Mouse (Mus musculus) brain, adult 2 months (tissue): ENCODE measurements around the gene Gm37240.
"Not testable (repeated sequence)": the region's sequence is repeated elsewhere in the genome, so short reads cannot be mapped to it uniquely, and the experiment has no call there.

Experiments used
- DNase-seq: peaks from one replicate; pipeline ENCODE4 v3.0.0; 2011; ENCODE audit warnings: low read depth, low spot score

Gm37240 gene

GRCm38 (mm10) chr3:84685662-84686293, 1201.5 kb downstream of the Gm37240 start:
- DNase-seq, result no peak

DNA sequence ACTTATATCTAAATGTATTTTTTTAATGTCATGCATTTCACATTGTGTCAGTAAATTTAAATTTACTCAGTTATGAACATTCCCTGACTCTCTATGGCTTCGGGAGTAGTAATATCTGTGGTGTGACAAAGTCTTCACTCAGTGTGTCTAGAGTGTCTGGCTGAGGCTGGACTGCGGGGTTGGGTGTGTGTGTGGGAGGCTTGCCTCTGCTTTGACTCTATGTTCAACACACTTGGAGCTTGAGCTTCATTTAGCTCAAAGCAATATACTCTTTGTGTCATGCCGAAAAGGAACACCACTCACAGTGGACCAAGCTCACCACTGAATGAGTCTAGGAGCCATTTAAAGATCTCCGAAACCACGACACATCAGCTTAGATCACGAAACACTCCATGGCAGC, 1203.5 kb downstream of the Gm37240 start:
- DNase-seq, result no peak

- DNase-seq, result no peak
Measured at GRCm38 (mm10) chr3:84681699-84682098, 1205.6 kb downstream of the Gm37240 start.

DNA sequence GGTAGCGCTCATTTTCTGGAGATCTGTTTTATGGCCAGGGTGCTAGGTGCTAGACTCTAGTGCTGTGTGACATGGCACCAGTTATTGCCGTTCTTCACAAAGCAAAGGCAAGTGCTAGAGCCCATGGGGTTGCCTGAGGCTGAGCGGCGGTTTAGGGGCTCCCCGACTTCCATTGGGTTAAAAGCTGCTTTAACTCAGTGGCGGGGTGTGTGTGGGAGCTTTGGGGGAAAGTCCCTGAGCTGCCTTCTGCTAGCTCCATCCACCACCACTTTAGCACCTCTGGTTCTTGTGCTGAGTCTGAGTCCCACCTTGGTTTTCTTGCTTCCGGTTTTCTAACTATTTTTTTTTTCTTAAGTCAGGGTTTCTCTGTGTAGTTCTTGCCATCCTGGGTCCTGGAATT, 1207.3 kb downstream of the Gm37240 start:
- no peak for DNase-seq

DNA sequence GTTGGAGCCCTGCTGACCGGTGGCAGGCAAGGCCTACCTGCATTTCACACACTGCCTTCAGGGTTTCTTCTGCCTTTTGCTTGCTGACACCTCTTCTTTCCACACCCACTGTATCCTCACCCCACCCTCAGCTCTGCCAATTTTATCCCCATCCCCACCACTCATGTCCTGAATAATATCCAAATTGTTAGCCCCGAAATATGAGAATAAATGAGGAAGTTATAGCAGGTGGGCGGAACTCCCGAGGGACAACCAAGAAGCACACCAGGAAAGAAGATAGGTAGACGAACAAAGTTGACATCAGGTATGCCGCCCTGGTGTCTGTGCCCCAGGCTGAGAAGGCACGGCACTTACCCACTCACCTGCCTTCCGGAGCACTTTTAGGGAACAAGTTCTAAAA, 1207.8 kb downstream of the Gm37240 start:
- DNase-seq, result no peak

DNA sequence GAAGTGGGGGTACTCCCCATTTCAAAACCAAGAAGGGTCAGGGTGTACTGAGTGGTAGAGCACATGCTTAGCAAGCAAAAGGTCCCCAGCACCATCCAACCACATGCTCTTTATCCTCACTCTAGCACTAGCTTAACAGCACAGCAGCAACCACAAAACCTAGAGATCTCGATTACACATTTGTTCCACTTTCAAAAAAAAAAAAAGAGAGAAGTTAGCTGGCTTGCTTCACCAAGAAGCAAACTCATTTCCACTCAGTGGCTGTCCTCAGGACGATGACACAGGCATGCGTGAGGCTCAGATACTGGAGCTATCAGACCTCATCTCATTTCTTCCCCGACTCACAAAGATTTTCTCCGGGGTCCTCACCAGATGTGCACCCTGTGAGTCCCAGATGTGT, 1208.4 kb downstream of the Gm37240 start:
- no peak for DNase-seq

GRCm38 (mm10) chr3:84675710-84676109, 1211.6 kb downstream of the Gm37240 start:
- no peak for DNase-seq

DNA sequence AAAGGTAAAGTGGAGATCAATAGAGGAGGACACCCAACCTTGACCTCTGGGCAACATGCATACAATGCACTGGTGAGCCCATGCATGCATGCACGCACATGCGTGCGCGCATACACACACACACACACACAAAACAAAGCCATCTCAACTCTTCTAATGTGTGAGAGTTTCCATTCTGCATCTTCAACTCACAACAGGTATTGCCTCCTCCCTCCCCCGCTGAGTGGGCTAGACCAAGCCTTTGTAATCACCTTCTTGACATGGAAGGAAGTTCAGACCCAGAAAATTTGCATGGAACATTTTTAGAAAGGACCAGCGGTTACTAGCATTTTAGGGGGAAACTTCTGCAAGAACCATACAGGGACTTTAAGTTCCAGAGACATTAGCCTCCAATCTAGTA, 1213.8 kb downstream of the Gm37240 start:
- no peak for DNase-seq

DNA sequence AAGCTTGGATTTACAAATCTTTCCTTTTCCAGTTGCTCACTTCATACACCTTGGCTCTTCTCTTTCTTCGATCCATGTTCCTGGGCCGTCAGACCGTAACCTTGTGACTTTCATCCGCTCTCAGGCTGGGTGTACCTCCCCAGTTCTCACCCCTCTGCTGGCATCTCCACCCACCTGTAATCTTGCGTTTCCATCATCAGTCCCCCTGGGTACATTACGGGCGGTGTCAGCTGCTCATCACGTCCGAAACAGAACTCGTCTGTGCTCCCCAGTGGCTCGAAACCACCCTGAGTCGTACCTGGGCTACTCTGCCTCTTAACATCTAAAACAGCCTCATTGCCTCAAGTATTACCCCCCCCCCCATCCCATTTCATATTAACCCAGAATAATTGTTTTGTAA, 1215.2 kb downstream of the Gm37240 start:
- no peak for DNase-seq

GRCm38 (mm10) chr3:84668957-84669356, 1218.4 kb downstream of the Gm37240 start:
- no peak for DNase-seq

DNA sequence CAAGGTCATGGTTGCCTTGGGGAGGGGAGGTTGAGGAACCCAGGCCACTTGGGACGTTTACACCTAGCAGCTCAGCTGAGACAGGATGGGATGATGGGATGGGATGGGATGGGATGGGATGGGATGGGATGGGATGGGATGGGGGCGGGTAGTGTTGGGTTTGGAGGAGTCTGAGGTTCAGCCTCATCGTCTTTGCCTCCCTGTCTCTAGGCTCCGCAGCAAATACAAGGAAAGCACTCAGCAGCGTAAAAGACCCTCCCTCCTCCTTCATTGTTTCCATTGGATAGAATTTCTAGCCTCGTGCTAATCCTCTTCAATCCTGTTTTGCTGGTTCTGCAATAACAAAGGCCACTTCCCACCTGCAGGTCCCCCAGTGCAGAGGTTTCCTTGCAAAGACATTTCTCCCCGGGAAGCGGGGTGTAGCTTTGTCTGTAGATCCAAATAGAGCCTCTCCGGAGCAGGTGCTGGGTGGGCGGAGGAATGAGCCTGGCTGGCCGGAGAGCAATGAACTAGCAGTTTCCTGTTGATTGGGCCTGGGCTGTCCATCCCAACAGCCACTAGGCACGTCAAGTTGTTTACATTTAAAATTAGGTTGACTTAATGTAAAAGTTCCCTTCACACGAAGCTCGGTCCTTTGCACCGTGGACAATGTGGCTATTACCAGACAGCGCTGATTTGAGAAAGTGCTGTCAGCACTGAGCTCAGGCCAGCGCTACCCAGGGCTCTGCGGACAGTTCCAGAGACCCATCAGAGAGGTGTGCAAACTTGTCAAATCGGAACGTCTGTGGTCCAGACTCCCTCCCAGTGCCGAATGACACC, 1221.9 kb downstream of the Gm37240 start:
- no peak for DNase-seq

GRCm38 (mm10) chr3:84664686-84665085, 1222.6 kb downstream of the Gm37240 start:
- DNase-seq, result no peak

GRCm38 (mm10) chr3:84663858-84664257, 1223.5 kb downstream of the Gm37240 start:
- DNase-seq, result no peak

DNA sequence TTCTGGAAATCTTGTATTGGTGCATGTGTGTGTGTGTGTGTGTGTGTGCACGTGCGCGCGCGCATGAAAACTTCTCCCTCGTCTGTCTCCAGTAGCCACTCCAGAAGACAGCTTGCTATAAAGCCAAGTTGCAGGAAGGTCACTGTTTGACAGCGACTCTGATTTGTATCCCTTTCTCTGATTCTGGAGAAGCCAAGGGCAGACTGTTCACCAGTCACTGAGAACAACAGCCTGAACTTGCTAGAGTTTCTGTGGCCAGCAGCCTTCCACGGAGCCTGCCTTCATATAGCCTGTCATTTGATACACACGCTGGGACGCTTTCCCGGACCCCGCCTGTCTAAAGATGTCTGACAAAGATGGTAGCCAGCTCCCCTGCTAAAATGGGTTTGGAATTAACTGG, 1224.2 kb downstream of the Gm37240 start:
- DNase-seq, result no peak

GRCm38 (mm10) chr3:84660380-84660779, 1226.9 kb downstream of the Gm37240 start:
- no peak for DNase-seq

DNA sequence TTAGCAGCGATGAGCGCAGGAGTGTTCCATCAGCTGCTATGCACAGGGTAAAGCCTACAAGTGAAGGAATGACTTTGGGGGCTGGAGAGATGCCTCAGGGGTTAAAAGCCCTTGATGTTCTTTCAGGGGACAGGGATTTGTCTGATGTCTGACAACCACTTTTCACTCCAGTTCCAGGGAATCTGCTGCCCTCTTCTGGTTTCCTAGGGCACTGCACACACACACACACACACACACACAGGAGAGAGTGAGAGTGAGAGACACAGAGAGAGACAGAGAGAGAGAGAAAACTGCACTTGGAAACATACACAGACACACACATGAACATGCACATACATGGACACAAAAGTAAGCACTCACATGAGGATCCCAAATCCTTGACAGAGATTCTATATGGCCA, 1228.4 kb downstream of the Gm37240 start:
- no peak for DNase-seq

DNA sequence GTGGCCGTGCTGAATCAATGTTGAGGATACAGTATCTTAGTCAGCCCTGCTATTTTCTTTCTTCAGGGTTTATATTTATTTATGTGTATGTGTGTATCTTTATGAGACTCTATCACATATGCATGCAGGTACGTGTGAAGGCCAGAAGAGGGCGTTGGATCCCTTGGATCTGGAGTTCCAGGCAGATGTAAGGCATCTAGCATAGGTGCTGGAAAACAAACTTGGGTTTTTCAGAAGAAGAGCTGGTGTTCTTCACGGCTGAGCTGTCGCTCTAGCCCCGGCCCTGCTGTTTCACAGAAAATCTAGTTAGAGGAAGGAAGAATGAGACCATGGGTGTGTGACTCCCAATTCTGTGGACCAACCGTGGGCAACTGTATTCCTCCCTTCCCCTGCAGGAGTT, 1229.3 kb downstream of the Gm37240 start:
- DNase-seq, result no peak

GRCm38 (mm10) chr3:84657240-84657639, 1230.1 kb downstream of the Gm37240 start:
- DNase-seq, result no peak

GRCm38 (mm10) chr3:84655785-84656150, 1231.5 kb downstream of the Gm37240 start:
- DNase-seq, result not testable (repeated sequence)

DNA sequence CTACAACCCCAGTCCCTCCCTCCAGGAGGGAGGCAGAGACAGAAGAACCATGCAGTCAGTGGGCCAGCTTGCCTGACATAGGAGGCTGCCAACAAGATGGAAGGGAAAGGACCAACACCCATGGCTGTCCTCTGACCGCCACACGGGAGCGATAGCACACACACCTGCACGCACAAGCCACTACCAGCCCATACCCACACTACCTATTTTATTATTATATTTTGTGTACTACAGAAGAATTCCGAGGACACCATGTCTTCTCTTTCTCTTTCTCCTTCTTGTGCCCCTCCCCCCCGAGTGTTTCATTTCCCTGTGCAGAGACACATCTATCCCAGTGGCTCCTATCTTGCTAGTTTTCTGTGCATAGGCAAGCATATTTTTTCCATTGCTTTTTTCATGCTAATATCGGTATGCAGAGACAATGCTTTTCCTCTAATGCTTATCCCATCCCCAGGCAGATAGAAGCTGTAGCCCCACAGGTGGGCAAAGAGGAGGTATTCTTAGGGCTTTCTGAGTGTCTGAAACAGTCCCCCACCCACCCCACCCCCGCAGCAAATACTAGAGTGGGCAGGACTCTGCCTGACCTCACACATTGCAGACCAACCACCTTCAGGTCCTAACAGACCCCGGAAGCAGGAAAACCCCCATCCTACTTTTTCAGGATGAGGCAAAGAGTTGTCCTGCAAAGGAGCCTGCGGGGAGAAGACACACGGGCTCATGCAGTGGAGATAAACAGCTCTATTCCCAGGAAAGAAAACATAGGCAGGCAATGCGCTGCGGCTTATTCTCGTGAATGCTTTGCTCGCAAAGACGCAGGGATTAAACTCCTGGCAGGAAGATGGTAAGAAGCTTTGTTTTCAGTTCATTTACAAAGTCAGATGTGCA, 1232.2 kb downstream of the Gm37240 start:
- no peak for DNase-seq

- DNase-seq, result peak; percentile 27
Measured at GRCm38 (mm10) chr3:84654246-84654826, 1233.0 kb downstream of the Gm37240 start.
